Mouse (Mus musculus): Measurements from ENCODE around the gene Chid1.

The Chid1 gene

DNA sequence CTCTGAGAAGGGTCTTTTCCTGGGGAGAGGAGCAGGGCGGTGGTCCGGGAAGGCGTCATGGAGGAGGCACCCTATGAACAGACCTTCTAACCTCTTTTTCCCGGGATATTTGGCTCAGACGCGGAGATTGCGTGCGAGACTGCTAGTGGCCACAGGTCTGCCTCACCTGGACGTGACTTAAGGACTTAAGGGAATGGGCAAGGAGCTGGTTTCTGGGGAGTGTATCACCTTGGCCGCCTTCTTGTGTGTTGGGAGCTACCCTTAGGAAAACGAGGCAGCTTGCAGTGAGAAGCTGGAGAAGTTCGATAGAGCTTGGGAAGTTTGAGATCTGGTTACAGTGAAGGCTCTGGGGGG, 63.9 kb downstream of the Chid1 start:
- peak; percentile 27 for DNase-seq

DNA sequence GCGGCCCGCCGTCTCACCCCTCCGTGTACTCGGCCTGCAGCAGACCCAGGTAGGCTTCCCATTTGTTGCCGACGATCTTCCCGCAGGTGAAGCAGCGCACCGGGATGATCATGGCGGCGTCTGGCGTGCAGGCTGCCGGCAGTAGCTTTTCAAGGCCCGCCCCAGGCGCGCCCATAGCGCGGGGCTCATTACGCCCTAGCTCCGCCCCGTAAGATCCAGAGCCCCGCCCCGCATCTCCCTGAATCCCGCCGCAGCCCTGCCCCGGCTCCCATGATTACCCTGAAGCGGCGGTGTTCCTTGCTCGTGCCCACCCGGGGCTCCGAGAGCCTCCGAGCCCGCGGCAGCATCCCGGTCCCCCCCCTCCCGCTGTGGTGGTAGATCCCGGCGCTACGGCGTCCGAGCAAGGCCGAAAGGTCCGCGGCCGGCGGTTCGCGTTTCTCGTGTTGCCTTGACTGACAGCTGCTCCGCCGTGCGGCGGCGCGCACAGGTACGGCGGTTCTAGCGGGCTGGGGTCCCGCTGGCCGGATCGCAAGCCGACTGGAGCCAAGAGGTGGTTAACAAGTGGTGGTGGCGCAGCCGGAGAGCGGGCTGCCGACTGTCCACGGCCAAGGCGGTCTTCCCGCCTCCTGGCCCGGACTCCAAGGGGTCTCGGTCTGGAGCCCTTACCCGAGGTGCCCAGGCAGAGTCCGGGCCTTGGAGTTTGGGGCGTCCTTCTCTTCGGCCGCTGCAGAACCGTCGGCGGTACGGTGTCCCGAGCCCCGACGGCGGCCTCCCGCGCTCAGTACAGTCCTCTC, 64.4 kb downstream of the Chid1 start, which contains the start of the genes Polr2l and Tspan4:
Gene Polr2l, minus strand, starts transcription at position 122 of the 794 bp plus-strand sequence.
Gene Tspan4, plus strand, starts transcription at position 230 of the 794 bp plus-strand sequence.
- peak; percentile 89 for DNase-seq

DNA sequence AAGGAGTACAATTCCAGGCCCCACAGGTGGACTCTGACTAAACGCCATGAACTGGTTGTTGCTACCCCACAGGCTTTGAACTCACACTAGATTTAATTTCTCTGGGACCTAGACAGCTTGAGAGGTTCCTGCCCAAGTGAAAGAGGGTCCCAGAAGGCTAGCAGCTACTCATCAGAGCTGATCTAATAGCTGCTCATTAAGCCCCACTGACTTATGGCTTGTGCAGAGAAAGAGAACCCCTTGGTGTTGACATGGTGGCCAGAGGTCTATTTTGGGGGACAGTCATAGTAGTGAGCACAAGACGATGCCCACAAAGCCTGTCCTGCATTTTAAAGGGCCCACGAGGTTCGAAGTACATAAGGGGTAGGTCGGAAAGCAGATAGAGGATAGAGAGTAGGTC, 65.5 kb downstream of the Chid1 start:
- DNase-seq = no peak

DNA sequence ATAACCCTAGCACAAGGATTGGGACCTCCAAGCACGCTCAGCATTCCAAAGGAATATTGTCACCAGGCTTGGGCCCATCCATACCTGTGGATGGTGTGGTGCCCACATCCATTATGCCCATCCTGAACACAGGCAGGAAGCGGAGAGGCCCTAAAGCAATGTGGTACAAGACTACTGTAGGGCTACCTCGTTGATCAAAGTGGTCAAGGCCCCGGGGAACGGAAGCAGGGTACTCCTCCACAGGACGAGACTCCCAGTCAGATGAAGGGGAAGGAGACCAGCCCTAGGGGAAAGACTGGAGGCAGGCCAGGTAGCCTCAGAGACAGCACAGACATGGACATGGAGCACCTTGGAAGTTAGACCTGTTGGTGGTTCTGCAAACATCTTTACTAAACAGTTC, 66.9 kb downstream of the Chid1 start:
- no peak for DNase-seq

DNA sequence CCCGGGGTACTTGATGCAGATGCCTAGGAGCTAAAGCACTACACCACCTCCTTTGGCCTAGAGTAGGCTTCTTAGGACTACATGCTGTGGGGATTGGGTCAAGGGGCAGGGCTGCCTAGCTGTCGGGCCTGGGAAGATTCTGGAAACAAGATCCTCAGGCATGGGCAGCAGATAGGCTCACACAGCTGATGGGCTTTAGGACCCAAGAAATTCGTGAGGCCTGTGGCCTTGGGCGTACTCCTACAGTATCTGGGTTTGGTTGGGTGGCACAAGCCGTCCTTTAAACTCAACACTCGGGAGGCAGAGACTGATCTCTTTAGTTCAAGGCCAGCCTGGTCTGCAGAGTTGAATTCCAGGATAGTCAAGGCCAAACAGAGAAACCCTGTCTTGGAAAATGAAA, 67.4 kb downstream of the Chid1 start:
- DNase-seq = no peak

DNA sequence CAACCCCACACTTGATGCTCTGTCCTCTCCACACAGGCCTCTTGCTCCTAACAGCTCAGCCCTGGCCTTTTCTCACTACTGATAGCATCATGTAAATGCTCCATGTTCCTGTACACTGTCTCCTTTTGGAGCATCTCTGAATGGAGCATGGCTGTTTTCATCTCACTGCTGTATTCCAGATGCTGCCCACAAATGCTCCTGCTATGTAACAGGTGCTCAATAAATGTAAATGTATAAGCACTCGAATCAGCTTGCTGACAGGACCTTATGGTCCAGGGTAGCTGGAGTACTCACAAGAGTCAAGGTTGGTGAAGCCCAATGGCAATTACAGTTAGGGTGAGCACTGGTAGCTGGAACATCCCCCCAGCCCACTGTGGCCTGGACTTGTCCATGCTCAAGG, 68.4 kb downstream of the Chid1 start:
- DNase-seq = no peak

DNA sequence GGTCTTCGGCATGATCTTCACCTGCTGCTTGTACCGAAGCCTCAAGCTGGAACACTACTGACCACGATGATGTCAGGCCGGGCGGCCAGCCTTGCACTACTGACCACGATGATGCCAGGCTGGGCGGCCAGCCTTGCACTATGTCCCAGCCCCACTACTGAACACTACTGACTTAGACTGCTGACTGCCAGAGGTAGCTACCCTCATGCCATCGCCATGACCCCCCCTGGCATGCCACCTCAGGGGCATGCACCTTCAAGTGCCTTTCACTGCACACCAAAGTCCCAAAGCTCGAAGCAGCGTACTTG, 69.1 kb downstream of the Chid1 start:
- DNase-seq = no peak

DNA sequence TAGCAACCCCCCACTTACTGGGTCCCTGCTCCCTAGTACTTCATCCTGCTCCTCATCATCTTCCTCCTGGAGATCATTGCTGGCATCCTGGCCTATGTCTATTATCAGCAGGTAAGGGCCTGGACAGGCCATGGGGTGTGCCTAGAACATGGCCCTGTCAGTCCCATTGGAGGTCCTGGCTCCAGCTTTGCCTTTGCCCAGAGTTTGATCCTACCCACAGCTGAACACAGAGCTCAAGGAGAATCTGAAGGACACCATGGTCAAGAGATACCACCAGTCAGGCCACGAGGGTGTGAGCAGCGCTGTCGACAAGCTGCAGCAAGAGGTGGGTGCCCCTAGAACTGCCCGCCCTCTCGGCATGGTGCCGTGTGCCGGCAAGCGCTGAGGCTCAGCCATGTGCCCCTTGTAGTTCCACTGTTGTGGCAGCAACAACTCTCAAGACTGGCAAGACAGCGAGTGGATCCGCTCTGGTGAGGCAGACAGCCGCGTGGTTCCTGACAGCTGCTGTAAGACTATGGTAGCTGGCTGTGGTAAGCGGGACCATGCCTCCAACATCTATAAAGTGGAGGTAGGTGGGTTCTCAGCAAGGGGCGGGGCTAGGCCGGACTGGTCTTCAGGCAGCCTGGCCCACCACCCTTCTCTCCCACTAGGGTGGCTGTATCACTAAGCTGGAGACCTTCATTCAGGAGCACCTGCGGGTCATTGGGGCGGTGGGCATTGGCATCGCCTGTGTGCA, 69.6 kb downstream of the Chid1 start:
- no peak for DNase-seq

DNA sequence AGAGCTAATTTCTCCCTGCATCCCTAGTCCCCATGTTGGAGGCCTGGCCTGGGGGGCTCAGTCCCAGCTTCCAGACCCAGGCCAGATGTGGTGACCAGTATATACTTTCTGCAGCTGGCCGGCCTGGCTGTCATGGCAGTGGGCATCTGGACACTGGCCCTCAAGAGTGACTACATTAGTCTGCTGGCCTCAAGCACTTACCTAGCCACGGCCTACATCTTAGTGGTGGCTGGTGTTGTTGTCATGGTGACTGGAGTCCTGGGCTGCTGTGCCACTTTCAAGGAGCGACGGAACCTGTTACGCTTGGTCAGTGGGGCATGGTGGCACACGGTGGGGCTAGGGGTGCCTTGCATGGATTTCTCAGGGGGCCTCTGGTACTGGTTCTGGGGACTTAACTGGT, 70.3 kb downstream of the Chid1 start:
- DNase-seq = no peak

DNA sequence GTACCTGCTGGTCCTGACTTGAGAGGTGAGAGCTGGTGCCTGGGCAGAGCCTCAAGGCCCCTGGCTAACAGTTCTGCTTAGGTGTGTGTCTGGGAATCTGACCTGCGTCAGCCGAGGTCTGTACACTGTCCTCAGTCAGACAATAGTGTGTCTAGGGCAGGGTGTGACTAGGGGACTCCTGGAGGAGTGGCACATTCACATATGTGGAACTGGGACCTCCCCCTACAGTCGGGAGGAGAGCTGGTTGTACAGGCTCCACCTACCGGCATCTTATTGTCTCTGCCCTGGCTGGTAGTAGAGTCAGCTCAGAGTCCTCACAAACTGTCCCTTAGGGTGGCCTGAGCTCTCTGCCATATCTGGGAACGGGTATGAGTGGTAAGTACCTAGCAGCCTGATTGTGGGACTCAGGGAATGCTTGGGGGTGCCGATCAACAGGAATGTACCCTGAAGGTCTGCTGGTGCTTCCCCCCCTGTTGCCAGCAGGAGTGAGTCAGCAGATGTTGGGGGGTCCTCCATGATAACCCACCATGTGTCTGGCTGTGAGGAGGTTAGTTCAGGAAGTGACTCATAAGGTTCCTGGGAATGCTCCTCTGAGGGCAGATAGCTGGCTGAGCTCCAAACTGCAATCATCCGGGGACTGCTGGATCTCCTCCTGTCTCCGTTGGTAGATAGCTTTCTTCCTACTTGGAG, 71.0 kb downstream of the Chid1 start:
- peak; percentile 90 for DNase-seq

DNA sequence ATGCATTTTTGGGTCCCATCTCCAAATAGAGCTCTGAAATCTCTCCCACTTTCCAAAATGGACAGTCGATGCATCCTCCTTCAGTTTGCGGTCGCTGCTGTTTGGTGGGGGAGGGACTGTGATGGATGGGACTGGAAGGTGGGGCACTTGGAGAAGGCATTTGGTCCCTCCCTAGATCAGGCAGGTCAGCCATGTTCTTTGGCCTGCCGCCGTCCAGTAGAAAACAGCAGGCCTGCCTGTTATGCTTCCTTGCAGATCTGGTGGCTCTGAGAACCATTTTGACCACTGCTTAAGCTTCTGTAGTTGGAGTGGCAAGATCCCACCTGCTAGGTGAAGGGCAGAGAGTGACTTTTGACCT, 71.5 kb downstream of the Chid1 start:
- DNase-seq = no peak

DNA sequence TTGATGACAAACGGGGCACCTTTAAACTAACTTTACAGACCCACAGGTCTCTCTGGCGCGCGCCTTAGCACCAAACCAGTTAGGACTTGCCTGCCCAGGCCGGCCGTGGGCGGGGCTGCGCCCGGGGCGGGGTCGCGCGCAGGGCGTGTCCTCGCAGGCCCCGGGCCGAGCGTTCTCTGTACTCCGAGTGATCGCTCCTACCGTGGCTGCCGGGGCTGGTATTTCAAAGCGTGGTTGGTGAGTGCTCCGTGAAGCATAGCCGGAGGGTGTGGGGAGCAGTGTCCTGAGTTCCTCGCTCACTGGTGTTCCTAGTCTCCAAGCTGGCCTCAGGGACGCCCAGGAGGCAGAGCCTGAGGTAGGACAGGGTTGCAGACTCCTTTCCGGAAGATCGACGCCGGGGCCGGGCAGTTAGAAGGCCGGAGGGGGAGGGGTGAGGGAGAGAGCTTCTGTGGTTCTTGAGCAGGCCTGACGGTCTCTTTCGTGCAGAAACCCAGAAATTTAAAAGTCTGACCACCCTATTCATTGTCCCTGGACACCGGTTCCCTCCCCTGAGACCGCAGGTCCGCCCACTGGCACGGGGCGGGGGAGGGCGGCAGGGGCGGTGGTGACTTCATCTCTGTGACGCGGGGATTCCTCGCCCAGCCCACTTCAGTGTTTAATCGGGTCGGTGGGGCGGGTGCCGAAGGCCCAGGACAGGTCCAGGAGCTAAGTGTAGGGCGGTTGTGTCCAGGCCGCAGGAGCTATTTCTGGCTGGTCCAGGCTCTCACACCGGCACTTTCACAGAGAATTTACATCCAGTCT, 72.2 kb downstream of the Chid1 start, which contains the start of gene Cd151:
Gene Cd151, plus strand, starts transcription at position 163 of the 801 bp plus-strand sequence.
- peak; percentile 94 for DNase-seq

DNA sequence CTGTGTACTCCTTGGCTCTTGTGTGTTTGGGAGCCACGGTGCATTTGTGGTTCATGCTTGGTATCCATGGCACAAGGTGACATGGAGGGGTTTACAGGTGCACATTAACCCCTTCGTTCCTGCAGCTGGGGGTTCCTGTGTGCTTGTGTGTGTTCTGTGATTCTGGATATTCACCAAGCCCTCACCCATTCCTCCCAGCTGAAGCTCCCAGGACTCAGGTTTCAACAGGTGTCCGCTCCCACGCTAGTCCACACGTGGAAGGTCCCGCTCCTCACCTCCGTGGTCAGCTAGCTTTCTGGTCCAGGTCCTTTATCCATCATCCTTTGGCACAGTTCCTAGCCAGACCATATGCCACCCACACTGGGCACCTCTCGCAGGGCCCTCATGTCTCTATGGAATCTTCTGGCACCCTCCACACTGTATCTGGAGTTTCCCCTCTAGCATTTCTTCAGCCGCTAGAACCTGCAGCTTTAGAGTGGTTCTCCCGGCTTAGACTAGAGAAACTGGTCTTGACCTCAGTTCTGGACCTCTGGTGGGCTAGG, 73.0 kb downstream of the Chid1 start:
- DNase-seq = no peak

DNA sequence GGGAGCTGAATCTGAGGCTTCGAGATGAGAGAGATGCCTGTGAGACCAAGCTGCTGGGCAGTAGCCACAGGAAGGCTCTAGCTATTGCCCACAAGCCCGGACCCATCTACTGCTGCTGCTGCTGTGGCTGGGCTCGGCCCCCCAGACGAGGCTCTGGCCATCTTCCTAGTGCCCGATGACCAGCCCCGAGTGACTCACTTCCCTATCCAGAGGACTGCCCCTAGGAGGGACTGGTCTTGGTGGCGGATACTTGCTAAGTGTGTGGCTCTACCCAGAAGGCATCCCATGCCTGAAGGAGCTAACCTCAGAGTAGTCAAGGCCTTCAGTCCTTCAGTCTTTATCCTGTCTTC, 73.6 kb downstream of the Chid1 start:
- peak; percentile 65 for DNase-seq

DNA sequence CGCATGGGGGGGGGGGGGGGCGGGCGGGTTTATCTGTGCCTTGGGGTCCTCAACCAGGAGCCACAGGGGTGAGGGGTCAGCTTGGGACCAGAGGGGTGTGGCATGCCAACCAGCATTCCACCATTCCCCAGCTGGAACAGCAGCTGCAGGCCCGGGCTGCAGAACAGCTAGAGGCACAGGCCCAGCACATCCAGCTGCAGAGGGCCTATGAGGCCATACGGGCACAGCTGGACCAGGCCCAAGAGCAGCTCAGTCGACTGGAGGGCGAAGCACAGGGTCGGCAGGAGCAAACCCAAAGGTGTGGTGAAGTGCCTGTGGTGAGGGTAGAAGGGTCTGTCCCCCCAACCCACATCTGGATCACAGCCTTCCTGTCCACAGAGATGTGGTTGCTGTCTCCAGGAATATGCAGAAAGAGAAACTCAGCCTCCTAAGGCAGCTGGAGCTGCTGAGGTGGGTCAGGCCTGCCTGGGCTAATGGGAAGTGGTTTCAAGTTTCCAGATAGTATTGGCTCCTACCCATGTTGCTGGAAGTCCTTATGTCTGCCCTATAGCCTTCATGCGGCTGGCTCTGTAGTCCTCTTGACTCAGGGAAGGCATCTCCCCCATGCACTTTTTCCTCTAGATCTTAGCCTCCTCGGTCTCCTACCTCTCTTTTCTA, 74.1 kb downstream of the Chid1 start:
- DNase-seq = no peak

DNA sequence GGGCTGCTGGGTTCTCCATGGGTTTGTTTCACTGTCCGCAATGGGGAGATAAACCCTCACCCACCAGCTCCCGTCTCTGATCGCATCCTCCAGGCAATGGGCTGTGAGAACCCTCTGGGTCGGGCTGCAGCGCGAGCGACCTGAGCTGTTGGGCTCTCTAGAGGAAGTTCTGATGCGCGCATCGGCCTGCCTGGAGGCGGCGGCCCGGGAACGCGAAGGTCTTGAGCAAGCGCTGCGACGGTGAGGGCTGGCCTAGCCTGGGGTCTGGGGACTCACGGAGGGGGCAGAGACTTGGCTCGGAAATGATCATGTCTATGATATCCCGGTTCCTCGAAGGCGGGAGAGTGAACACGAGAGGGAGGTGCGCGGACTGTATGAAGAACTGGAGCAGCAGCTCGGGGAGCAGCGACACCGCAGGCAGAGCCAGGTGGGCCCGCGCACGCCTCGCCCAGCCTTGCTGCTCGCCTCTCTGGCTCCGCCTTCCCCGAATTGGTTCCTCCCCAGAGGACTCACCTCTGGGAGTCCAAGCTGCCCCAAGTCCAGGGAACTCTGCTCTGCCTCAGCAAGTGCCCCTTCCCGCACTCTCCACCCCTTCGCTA, 75.0 kb downstream of the Chid1 start:
- DNase-seq = peak; percentile 75

DNA sequence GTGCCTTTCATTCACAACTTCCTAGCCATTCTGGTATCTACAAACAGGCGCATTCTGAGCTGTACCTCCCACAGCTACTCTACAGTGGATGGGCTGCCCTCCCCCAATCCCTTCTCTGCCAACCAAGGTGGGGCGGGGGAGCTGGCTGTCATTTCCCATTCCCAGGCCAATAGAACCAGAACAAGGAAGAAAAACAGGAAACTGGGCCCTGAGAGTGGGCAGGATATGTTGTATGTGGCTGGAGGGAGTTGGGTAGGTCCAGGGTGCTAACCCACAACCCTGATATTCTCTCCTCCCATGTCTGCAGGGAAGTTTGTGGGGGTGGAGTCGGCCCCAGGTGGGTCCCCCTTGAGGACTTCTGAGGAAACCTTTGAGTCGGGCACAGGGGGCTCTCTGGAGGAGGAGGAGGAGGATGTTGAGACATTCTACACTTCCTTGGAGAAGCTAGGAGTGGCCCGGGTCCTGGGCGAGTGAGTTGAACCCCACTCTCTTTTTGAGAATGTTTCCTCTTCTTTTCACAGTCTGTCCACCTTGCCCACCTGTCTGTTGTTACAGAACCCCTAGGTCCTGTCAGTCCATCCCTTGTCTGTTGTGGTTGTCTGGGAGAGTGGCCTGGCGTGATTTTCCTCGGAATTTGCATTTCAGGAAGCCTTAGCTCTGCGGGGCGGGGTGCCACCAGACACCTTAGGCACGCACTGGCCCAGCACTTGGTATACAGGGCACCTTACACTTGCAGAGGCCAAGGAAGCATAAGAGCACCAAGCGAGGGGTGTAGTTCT, 75.6 kb downstream of the Chid1 start:
- peak; percentile 95 for DNase-seq

DNA sequence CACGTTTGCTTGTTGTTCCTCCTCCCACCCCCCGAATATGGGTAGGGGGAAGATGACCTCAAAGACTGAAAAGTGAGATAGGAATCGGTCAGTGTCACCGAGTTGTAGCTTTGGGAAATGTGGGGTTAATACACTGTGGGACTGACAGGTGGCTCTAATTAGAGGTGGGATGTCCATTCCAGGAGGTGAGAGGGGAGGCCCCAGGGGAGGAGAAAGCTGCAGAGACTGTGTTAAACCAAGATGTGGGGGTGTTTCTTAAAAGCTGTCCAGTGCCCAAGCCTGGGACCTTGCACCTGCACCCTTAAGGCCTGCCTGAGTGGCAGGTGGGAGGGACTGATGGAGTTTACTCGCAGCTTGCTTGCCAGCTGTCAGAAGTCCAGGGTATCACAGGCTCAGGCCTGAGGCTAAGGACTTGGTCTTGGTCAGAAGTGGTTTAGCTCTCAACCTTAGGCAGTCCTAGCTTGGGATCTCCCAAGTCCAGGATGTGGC, 77.3 kb downstream of the Chid1 start:
- DNase-seq = peak; percentile 93

DNA sequence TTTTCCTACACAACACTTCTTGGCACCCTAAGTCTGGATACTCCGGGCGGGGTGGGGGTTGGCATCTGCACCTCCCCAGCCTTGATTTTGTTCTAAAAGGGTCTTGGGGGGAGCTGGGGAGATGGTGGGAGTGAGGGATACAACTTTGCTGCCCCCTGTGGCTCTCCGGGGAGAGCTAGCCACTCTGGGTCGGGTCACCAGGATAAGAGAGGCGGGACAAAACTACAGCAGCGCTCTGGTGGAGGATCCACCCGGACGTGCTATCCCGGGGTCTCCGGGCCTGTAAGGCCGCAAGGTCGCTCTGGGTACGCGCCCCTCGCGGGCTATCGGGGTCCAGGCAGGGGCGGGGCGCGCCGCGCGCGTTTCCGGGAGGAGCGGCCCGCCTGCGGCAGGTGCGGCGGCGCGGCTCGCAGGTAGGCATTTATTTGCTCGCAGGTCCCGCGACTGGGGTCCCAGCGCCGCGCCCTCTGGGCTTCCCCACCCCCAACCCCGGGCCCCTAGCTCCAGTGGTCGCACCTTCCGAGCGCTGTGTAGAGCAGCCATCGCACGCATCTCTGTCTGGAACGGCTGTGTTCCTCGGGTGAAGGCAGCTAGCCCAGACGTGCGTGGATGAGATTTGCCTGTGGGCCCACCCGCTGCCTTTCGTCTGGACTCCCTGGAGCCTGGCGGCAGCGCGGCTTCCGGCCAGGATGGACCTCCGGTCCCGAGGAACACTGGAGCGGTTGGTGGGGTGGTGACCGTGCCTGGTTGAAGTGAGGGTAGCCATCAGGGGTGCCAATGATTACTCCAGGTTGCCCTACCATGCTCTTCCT, 77.9 kb downstream of the Chid1 start:
- peak; percentile 61 for DNase-seq

Measured in lung, postnatal 36 days (tissue).